Mouse (Mus musculus): ENCODE results near the gene Crtac1. TPM values are rescaled to one million over a fixed set of nuclear protein-coding genes. Genes with fewer than 3 reads are reported as not detected.

Gene Crtac1
- polyA plus RNA-seq, 1 experiment from 2014 or later: 0.80 TPM

DNA sequence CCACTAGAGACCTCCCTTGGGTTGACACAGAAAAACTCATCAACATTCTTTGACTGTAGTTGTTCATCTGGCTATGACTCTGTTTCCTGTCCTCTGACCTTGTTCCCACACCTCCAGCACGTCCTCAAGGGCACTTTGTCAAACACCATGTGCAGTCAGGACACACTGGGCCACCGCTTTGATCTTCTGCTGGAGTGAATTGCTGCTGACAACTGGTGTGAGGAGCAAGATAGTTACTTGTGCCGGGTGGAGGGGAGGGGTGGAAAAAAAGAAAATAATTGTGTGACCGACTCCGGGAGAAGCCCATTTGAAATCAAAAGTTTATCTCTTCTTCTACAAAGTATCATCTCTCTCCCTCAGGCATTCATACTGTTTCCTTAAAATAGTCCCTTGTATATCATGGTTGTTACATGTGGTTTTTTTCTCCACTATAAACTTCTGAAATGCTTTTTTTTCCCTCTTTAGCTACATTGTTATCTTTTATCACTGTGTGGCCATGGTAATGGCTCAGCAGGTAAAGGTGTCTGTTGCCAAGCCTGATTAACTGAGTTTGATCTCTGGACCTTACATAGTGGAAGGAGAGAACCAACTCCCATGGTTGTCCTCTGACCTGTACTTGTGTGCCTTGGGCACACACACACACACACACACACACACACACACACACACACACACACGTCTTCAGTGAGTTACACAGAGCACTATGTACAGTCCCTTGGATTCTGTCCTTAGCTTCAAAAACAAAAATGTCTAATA lies 23.1 kb upstream of the Crtac1 start:
- Histone ChIP-seq H3K9ac (ENCODE audit: low read length) (no peak overlapping the region), H3K4me3 (ENCODE audit: control insufficient read depth in 1 of 2, insufficient read depth in 1 of 2, low read depth in 1 of 2, low read length in 2 of 2) (no peak overlapping the region), H3K27me3 (ENCODE audit: control insufficient read depth, insufficient read depth, low read length) (peaks cover 64% of the 10 kb centered on the region), H3K27ac (replicated peaks in 1 of 2; ENCODE audit: control insufficient read depth in 1 of 2, insufficient read depth in 1 of 2, low read depth in 2 of 2, low read length in 2 of 2) (no peak overlapping the region), H3K36me3 (ENCODE audit: control insufficient read depth, insufficient read depth, low read length) (no peaks in the 10 kb centered on the region), H3K4me2 (ENCODE audit: low read length) (no peak overlapping the region), H3K9me3 (ENCODE audit: control insufficient read depth, low read length) (no peaks in the 10 kb centered on the region), H3K4me1 (ENCODE audit: control insufficient read depth in 2 of 2, insufficient read depth in 2 of 2, low read length in 2 of 2) (no peaks in the 10 kb centered on the region)
- no peak; the same call in 1 of the 2 replicates for ATAC-seq (ENCODE audit: insufficient number of reproducible peaks, insufficient read depth, low FRiP score, low read depth)
- WGBS: 20% methylated on average over 6 of the region's 6 CpGs

DNA sequence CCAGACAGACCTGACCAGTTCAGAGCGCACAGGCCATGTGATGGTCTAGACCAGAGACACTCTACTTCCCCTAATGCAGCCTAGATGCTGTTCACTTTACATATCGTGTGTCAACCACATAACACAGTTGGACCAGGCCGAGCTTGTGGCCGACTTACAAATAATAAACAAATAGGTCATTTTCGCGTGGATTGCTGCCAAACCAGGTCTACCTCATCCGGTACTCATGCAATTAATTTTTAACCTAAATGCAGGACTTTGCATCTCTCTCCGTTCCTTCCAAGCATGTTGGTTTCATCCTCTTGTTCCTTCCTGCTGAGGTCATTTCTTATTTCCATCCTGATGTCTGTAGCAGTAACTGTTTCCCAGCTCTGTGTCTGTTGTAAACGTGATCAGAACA lies 22.4 kb upstream of the Crtac1 start:
- Histone ChIP-seq H3K4me3 (ENCODE audit: control insufficient read depth in 1 of 2, insufficient read depth in 1 of 2, low read depth in 1 of 2, low read length in 2 of 2) (no peak overlapping the region), H3K4me2 (ENCODE audit: low read length) (no peak overlapping the region), H3K9me3 (ENCODE audit: control insufficient read depth, low read length) (no peaks in the 10 kb centered on the region), H3K9ac (ENCODE audit: low read length) (no peak overlapping the region), H3K27me3 (ENCODE audit: control insufficient read depth, insufficient read depth, low read length) (peaks cover 66% of the 10 kb centered on the region), H3K36me3 (ENCODE audit: control insufficient read depth, insufficient read depth, low read length) (no peaks in the 10 kb centered on the region), H3K4me1 (ENCODE audit: control insufficient read depth in 2 of 2, insufficient read depth in 2 of 2, low read length in 2 of 2) (no peaks in the 10 kb centered on the region), H3K27ac (replicated peaks in 1 of 2; ENCODE audit: control insufficient read depth in 1 of 2, insufficient read depth in 1 of 2, low read depth in 2 of 2, low read length in 2 of 2) (no peak overlapping the region)
- 86% methylated on average over 9 of the region's 9 CpGs for WGBS
- no peak for ATAC-seq (ENCODE audit: insufficient number of reproducible peaks, insufficient read depth, low FRiP score, low read depth)

DNA sequence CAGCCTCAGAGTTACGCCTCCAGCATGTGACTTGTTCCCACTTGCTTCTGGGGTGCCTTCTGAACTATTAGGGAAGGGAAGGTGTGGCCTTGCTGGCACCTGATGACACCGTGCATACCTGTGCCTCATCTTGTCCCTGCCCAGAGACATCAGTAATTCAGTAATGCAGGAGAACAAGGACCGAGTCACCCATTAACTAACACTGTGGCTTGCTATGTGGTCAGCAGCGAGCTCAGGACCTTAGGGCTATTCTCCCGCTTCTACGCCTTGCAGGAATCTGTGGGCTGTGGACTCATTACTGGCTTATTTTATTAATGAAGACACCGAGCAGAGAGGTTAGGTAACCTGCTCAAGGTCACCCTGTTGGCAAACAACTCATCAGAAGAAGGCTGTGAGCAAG lies 21.0 kb upstream of the Crtac1 start:
- ATAC-seq (ENCODE audit: insufficient number of reproducible peaks, insufficient read depth, low FRiP score, low read depth): no peak
- H3K4me3 ChIP-seq (ENCODE audit: control insufficient read depth in 1 of 2, insufficient read depth in 1 of 2, low read depth in 1 of 2, low read length in 2 of 2): no peak overlapping the region
- no peaks in the 10 kb centered on the region for H3K36me3 ChIP-seq (ENCODE audit: control insufficient read depth, insufficient read depth, low read length)
- H3K27me3 ChIP-seq (ENCODE audit: control insufficient read depth, insufficient read depth, low read length): peaks cover 58% of the 10 kb centered on the region
- no peak overlapping the region for H3K27ac ChIP-seq (replicated peaks in 1 of 2; ENCODE audit: control insufficient read depth in 1 of 2, insufficient read depth in 1 of 2, low read depth in 2 of 2, low read length in 2 of 2)
- no peak overlapping the region for H3K4me2 ChIP-seq (ENCODE audit: low read length)
- WGBS: 82% methylated on average over 7 of the region's 7 CpGs
- no peak overlapping the region for H3K9ac ChIP-seq (ENCODE audit: low read length)
- no peaks in the 10 kb centered on the region for H3K9me3 ChIP-seq (ENCODE audit: control insufficient read depth, low read length)
- no peaks in the 10 kb centered on the region for H3K4me1 ChIP-seq (ENCODE audit: control insufficient read depth in 2 of 2, insufficient read depth in 2 of 2, low read length in 2 of 2)

DNA sequence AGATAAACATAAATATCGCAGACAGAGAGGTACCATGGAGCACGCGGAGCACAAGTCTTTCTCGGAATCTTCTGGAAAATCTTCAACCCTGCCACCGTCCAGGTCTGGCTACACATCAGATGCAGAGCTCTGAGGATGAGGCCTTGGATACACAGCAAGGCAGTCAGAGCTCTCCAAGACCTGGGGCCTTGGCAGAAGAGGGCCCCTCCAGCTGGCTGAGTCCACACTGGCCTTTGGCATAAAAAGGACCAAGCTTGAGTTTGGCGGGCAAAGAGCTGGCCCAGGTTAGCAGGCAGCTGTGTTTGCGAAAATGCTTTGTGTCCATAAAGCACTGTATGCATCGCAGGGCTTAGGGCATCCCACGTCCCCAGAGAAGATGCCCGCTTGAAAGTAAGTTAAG lies 17.0 kb upstream of the Crtac1 start:
- Histone ChIP-seq H3K27ac (replicated peaks in 1 of 2; ENCODE audit: control insufficient read depth in 1 of 2, insufficient read depth in 1 of 2, low read depth in 2 of 2, low read length in 2 of 2) (no peak overlapping the region), H3K36me3 (ENCODE audit: control insufficient read depth, insufficient read depth, low read length) (no peaks in the 10 kb centered on the region), H3K9me3 (ENCODE audit: control insufficient read depth, low read length) (no peaks in the 10 kb centered on the region), H3K27me3 (ENCODE audit: control insufficient read depth, insufficient read depth, low read length) (peaks cover 44% of the 10 kb centered on the region), H3K4me2 (ENCODE audit: low read length) (no peak overlapping the region), H3K4me3 (ENCODE audit: control insufficient read depth in 1 of 2, insufficient read depth in 1 of 2, low read depth in 1 of 2, low read length in 2 of 2) (no peak overlapping the region), H3K9ac (ENCODE audit: low read length) (no peak overlapping the region), H3K4me1 (ENCODE audit: control insufficient read depth in 2 of 2, insufficient read depth in 2 of 2, low read length in 2 of 2) (no peaks in the 10 kb centered on the region)
- no peak for ATAC-seq (ENCODE audit: insufficient number of reproducible peaks, insufficient read depth, low FRiP score, low read depth)
- WGBS: 90% methylated on average over 10 of the region's 10 CpGs

DNA sequence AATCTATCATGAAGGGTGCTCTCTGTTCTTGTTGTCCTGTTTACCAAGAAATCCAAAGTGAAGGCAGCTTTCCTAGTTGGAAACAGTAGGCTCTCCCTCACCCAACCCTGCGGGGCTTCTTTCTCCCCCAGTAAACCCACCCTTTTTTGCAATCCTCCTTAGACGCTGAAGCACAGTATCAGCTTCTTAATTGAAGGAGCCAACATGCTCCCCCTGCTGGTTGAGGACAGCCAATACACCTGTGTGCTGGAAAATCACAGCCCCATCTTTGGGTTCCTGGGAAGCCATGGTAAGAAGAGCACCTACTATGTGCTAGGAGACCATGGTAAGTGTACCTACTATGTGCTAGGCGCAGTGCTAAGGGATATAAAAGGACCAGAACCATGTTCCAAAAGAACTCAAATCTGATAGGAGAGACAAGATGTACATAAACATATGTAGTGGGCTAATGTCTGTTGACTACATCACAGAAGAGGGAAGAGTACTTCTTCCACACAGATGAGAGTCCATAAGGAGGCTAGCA lies 12.4 kb upstream of the Crtac1 start:
- ATAC-seq (ENCODE audit: insufficient number of reproducible peaks, insufficient read depth, low FRiP score, low read depth): no peak
- WGBS: 12% methylated on average over 3 of the region's 3 CpGs
- Histone ChIP-seq H3K36me3 (ENCODE audit: control insufficient read depth, insufficient read depth, low read length) (no peaks in the 10 kb centered on the region), H3K9me3 (ENCODE audit: control insufficient read depth, low read length) (no peaks in the 10 kb centered on the region), H3K4me2 (ENCODE audit: low read length) (no peak overlapping the region), H3K4me1 (ENCODE audit: control insufficient read depth in 2 of 2, insufficient read depth in 2 of 2, low read length in 2 of 2) (no peaks in the 10 kb centered on the region), H3K27ac (replicated peaks in 1 of 2; ENCODE audit: control insufficient read depth in 1 of 2, insufficient read depth in 1 of 2, low read depth in 2 of 2, low read length in 2 of 2) (no peak overlapping the region), H3K27me3 (ENCODE audit: control insufficient read depth, insufficient read depth, low read length) (peaks cover 12% of the 10 kb centered on the region), H3K4me3 (ENCODE audit: control insufficient read depth in 1 of 2, insufficient read depth in 1 of 2, low read depth in 1 of 2, low read length in 2 of 2) (no peak overlapping the region), H3K9ac (ENCODE audit: low read length) (no peak overlapping the region)

DNA sequence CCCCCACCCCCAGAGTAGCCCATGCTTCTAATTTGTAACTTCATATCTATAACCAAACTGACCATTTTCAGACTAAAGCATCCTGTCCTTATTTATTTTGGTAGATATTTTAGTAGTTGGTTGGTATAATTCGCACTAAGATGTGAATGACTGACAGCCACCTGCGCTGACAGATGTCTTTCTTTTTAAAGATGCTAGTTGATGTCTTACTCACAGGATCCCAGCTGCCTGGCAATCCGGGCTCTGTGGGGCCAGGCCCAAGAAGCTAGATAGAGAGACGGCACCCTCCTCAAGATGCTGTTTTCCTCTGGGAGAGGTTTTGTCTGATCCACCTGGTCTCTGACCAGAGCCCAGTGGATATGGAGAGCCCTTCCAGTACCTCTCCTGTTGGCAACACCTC lies 11.7 kb upstream of the Crtac1 start:
- ATAC-seq (ENCODE audit: insufficient number of reproducible peaks, insufficient read depth, low FRiP score, low read depth): no peak

DNA sequence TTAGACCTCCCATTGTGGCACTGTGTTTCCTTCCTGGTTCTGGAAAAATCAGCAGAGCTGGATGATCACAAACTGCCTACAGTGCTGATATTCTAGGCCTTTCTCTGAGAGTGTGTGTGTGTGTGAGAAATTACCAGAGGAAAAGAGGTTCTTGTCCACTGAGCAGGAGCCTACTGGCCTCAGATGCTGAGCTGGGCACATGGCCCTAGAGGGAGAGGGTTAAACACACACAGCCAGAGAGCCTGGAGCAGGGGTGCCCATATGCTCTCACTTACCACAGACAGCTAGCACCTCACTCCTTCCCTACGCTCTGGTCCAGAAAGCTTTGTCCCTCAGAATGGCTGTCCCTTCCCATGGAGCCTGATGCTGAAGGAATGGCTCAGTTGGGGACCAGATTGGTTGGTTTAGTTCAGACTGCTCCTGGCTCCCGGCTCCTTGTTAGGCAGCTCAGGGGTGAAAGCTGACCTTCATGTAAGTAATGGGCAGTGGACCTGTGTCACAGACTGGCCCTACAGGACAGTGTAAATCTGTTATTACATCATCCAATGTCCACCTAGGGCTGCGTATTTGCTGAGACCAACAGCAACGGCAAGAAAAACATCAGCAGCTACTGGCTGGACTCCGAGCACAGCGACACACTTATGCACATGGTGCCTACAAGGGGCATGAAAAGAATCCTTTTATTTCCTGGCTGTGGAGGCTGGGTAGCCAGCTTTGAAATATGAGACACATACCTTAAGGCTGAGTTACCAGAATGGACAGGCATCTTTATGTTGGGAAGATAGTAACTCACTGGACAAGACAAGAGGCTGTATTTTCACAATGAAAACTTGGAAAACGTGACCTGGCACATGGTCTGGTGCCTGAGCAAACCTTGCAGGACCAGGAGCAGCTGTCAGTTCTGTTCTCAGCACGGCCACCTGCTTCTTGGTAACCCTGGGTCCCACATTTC lies 10.9 kb upstream of the Crtac1 start:
- no peak overlapping the region for H3K4me2 ChIP-seq (ENCODE audit: low read length)
- H3K4me1 ChIP-seq (ENCODE audit: control insufficient read depth in 2 of 2, insufficient read depth in 2 of 2, low read length in 2 of 2): no peaks in the 10 kb centered on the region
- no peak for ATAC-seq (ENCODE audit: insufficient number of reproducible peaks, insufficient read depth, low FRiP score, low read depth)
- no peak overlapping the region for H3K4me3 ChIP-seq (ENCODE audit: control insufficient read depth in 1 of 2, insufficient read depth in 1 of 2, low read depth in 1 of 2, low read length in 2 of 2)
- H3K27me3 ChIP-seq (ENCODE audit: control insufficient read depth, insufficient read depth, low read length): peaks cover 13% of the 10 kb centered on the region; the same call in 1 of the 2 replicates
- 61% methylated on average over 8 of the region's 8 CpGs for WGBS
- no peaks in the 10 kb centered on the region for H3K36me3 ChIP-seq (ENCODE audit: control insufficient read depth, insufficient read depth, low read length)
- H3K27ac ChIP-seq (replicated peaks in 1 of 2; ENCODE audit: control insufficient read depth in 1 of 2, insufficient read depth in 1 of 2, low read depth in 2 of 2, low read length in 2 of 2): no peak overlapping the region
- H3K9me3 ChIP-seq (ENCODE audit: control insufficient read depth, low read length): no peaks in the 10 kb centered on the region
- no peak overlapping the region for H3K9ac ChIP-seq (ENCODE audit: low read length)

More for the DNA sequence above, 11.7 kb upstream of the Crtac1 start:
- Histone ChIP-seq H3K4me2 (ENCODE audit: low read length) (no peak overlapping the region), H3K4me3 (ENCODE audit: control insufficient read depth in 1 of 2, insufficient read depth in 1 of 2, low read depth in 1 of 2, low read length in 2 of 2) (no peak overlapping the region), H3K4me1 (ENCODE audit: control insufficient read depth in 2 of 2, insufficient read depth in 2 of 2, low read length in 2 of 2) (no peaks in the 10 kb centered on the region), H3K27me3 (ENCODE audit: control insufficient read depth, insufficient read depth, low read length) (peaks cover 10% of the 10 kb centered on the region; the same call in 1 of the 2 replicates), H3K36me3 (ENCODE audit: control insufficient read depth, insufficient read depth, low read length) (no peaks in the 10 kb centered on the region), H3K9me3 (ENCODE audit: control insufficient read depth, low read length) (no peaks in the 10 kb centered on the region), H3K27ac (replicated peaks in 1 of 2; ENCODE audit: control insufficient read depth in 1 of 2, insufficient read depth in 1 of 2, low read depth in 2 of 2, low read length in 2 of 2) (no peak overlapping the region), H3K9ac (ENCODE audit: low read length) (no peak overlapping the region)
- 82% methylated on average over 4 of the region's 4 CpGs for WGBS
